In the genomic region with DNA sequence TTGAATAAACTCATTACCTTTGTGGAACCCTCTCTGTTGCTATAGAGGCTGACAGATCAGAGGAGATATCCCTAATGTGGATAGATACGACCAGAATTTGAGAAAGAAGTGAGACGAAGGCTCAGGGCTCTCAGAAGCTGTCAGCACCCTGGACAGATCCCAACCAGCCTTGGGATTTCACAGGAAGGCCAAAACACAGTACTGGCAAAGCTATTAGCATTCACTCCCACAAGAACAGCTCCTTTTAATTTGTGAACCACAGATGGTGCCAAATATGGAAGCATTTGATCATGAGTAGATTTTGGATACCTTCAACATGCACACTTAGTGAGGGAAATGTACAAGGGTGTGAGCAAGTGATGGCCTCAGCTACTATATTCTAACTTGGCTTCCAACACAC, we compare ENCODE assay signal across 12 mouse cellular contexts.
DNase-seq lines count a peak whose midpoint lies in the region; ATAC-seq lines count a peak whose summit lies in the region.
"Had no signal": no experiment of that assay in that cellular context is flagged by ENCODE, and none has a peak within 500 bp of the region (broad histone marks: within the 10 kb centered on the region; RNA-seq: fewer than 3 reads in every experiment).

No protein-coding gene starts in this region.

- no peak overlapping the region for H3K4me2 ChIP-seq in kidney, embryonic 16.5 days (replicated peaks; ENCODE audit: low read depth, low read length)
- H3K4me2 ChIP-seq in limb, embryonic 11.5 days (ENCODE audit: low read depth, severe bottlenecking), result no peak overlapping the region
- H3K4me2 ChIP-seq: heart, embryonic 13.5 days; liver, embryonic 15.5 days had no signal

- no peaks in the 10 kb centered on the region for H3K4me1 ChIP-seq in kidney, embryonic 16.5 days (ENCODE audit: insufficient read depth, low read length)
- no peaks in the 10 kb centered on the region for H3K4me1 ChIP-seq in limb, embryonic 11.5 days (ENCODE audit: control insufficient read depth, insufficient read depth, low read length)
- H3K4me1 ChIP-seq: heart, embryonic 13.5 days; liver, embryonic 15.5 days had no signal

- H3K9ac ChIP-seq in kidney, embryonic 16.5 days (replicated peaks; ENCODE audit: low read length), result no peak overlapping the region
- H3K9ac ChIP-seq in limb, embryonic 11.5 days (ENCODE audit: low read length), result no peak overlapping the region
- H3K9ac ChIP-seq: heart, embryonic 13.5 days; liver, embryonic 15.5 days had no signal

- no peak overlapping the region for H3K27ac ChIP-seq in kidney, embryonic 16.5 days (ENCODE audit: low read length)
- H3K27ac ChIP-seq in limb, embryonic 11.5 days (replicated peaks; ENCODE audit: low read depth, low read length), result no peak overlapping the region
- H3K27ac ChIP-seq: forebrain, embryonic 10.5 days; heart, embryonic 13.5 days; liver, embryonic 15.5 days had no signal

- no peaks in the 10 kb centered on the region for H3K27me3 ChIP-seq in kidney, embryonic 16.5 days (ENCODE audit: insufficient read depth, low read length)
- no peaks in the 10 kb centered on the region for H3K27me3 ChIP-seq in limb, embryonic 11.5 days (ENCODE audit: control insufficient read depth, insufficient read depth, low read length)
- H3K27me3 ChIP-seq: heart, embryonic 13.5 days; liver, embryonic 15.5 days had no signal

- H3K4me3 ChIP-seq in kidney, embryonic 16.5 days (ENCODE audit: low read length), result no peak overlapping the region
- H3K4me3 ChIP-seq in limb, embryonic 11.5 days (ENCODE audit: low read depth, low read length), result no peak overlapping the region
- H3K4me3 ChIP-seq: forebrain, embryonic 10.5 days; heart, embryonic 13.5 days; liver, embryonic 15.5 days had no signal

- H3K36me3 ChIP-seq in kidney, embryonic 16.5 days (ENCODE audit: insufficient read depth, low read length), result no peaks in the 10 kb centered on the region
- no peaks in the 10 kb centered on the region for H3K36me3 ChIP-seq in limb, embryonic 11.5 days (ENCODE audit: control insufficient read depth, insufficient read depth, low read length)
- H3K36me3 ChIP-seq: forebrain, embryonic 10.5 days; heart, embryonic 13.5 days; liver, embryonic 15.5 days had no signal

- ATAC-seq in kidney, embryonic 16.5 days (ENCODE audit: low FRiP score, low TSS enrichment), result no peak
- no peak for ATAC-seq in limb, embryonic 11.5 days (ENCODE audit: insufficient number of reproducible peaks, low FRiP score, low TSS enrichment, low read depth)

- no peaks in the 10 kb centered on the region for H3K9me3 ChIP-seq in kidney, embryonic 16.5 days (ENCODE audit: low read length)
- H3K9me3 ChIP-seq in limb, embryonic 11.5 days (ENCODE audit: control insufficient read depth, low read length), result no peaks in the 10 kb centered on the region
- H3K9me3 ChIP-seq: forebrain, embryonic 10.5 days; heart, embryonic 13.5 days; liver, embryonic 15.5 days had no signal

- peak; percentile 10 for DNase-seq in kidney, postnatal 14 days
- DNase-seq in NIH3T3 (ENCODE audit: low read depth), result peak; percentile 65
- DNase-seq in adrenal gland, postnatal 25 days, result peak; percentile 25
- peak; percentile 80 for DNase-seq in limb, embryonic 11.5 days (ENCODE audit: low spot score)
- no peak for DNase-seq in right cerebral cortex, postnatal 10 days (ENCODE audit: low spot score in 2 of 2)
- DNase-seq in layer of hippocampus, postnatal 36 days, result no peak
- no peak for DNase-seq in lung, adult 18-20 months
- DNase-seq: cerebellum, adult 11 months had no signal

- 22% methylated on average over 2 of the region's 2 CpGs for WGBS in kidney, embryonic 16.5 days
- WGBS in limb, embryonic 11.5 days, result 32% methylated on average over 2 of the region's 2 CpGs

Comparison
In these comparisons a context has a peak if more than half of its experiments do, and no peak if none do; other contexts are left out.
1. DNase-seq: peak in kidney, postnatal 14 days (single experiment), NIH3T3 (single experiment), adrenal gland, postnatal 25 days (single experiment) and limb, embryonic 11.5 days (single experiment); none in right cerebral cortex, postnatal 10 days (0 of 2), layer of hippocampus, postnatal 36 days (0 of 2) and lung, adult 18-20 months (0 of 2).